Mouse (Mus musculus) kidney, adult 2 months (tissue): ENCODE data around the gene Cap1. TPM values are rescaled to one million over a fixed set of nuclear protein-coding genes. Genes with fewer than 3 reads are reported as not detected.

Experiments used
- DNase-seq: peaks from one replicate; pipeline ENCODE4 v3.0.0; 2021
- H3K27ac ChIP-seq: fragments of 200-500 bp; 2 replicates; pipeline ENCODE4 v1.5.1; 2012; ENCODE audit warnings: low read depth, low read length, control low read depth, inconsistent platforms; ENCODE audit not compliant: insufficient read depth
- H3K27me3 ChIP-seq: fragments of 200-500 bp; replicated peaks from 2 replicates; pipeline ENCODE4 v1.6.1; 2012; ENCODE audit warnings: mild to moderate bottlenecking, moderate library complexity, low read length, inconsistent platforms; ENCODE audit not compliant: control insufficient read depth, insufficient read depth
- H3K36me3 ChIP-seq: fragments of 200-500 bp; 2 replicates; pipeline ENCODE4 v1.6.1; 2012; ENCODE audit warnings: mild to moderate bottlenecking, moderate library complexity, low read length, inconsistent platforms; ENCODE audit not compliant: control insufficient read depth, insufficient read depth
- H3K4me1 ChIP-seq: fragments of 200-500 bp; 2 replicates; pipeline ENCODE4 v1.6.1; 2011; ENCODE audit warnings: low read length; ENCODE audit not compliant: control insufficient read depth, insufficient read depth
- H3K4me3 ChIP-seq: fragments of 200-500 bp; 2 replicates; pipeline ENCODE4 v1.5.1; 2011; ENCODE audit warnings: mild to moderate bottlenecking, low read depth, low read length, control low read depth; ENCODE audit not compliant: insufficient read depth
- CTCF ChIP-seq: fragments of 200-500 bp; conservative IDR thresholded peaks from 2 replicates; pipeline ENCODE4 v1.5.1; 2011; ENCODE audit warnings: low read depth, mild to moderate bottlenecking, control low read depth, low read length, moderate library complexity, mixed read lengths; ENCODE audit not compliant: insufficient read depth, insufficient read length
- POLR2A ChIP-seq: fragments of 200-500 bp; IDR thresholded peaks from one replicate; pipeline ENCODE4 v1.6.1; 2011; ENCODE audit warnings: low read depth, low read length, control low read depth
- WGBS: fragments of 180-500 bp; shearing (Covaris S2); methylation state at CpG from one replicate; pipeline ENCODE4 v1.1.7; 2018; 5-methylcytosine and 5-hydroxymethylcytosine counted together
- polyA plus RNA-seq: library from polyadenylated mRNA; depleted of rRNA; stranded (reverse); fragments of >200 nt; gene quantifications from 2 replicates; pipeline ENCODE4 v1.2.3, GENCODE M21; 2012

Gene Cap1
- polyA plus RNA-seq, 1 experiment, result 101 TPM

DNA sequence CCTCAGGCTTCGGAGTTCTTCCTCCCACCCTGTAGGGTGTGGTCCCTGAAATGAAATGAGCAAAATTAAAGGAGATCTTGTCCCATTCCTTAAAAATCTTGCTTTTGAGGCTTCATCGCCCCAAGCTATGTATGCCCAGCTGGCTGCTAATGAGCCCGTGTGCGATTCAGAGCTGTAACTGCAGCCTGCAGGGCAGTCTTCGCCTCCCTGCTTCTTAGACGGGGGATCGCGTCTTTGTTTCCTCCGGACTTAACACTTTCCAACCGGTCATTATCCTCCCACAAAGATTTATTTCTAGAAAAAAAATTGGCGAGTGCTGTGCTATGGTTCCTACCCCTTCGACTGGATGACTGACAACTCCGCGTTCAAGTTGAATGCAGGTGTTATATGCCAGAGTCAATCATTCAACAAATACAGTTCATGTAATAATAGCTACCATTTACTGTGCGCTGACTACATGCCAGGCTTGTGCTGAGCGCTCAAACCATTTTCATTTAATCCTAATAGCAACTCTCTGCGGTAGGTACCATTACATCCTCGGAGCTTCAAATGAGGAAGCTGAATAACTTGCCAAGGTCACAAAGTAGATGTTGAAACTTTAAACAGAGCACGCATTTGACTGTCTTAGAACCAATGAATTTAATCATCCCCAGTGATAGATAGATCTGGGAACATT, 861 bp upstream of the Cap1 start:
- peak overlapping the region; percentile 70 for H3K4me3 ChIP-seq
- no peaks in the 10 kb centered on the region for H3K27me3 ChIP-seq
- peak overlapping the region; percentile 99 for H3K27ac ChIP-seq
- peaks cover 23% of the 10 kb centered on the region for H3K4me1 ChIP-seq
- TF ChIP-seq POLR2A, result no peak
- no peak for TF ChIP-seq CTCF
- 5% methylated on average over 19 of the region's 19 CpGs for WGBS
- no peak for DNase-seq
- no peaks in the 10 kb centered on the region for H3K36me3 ChIP-seq

DNA sequence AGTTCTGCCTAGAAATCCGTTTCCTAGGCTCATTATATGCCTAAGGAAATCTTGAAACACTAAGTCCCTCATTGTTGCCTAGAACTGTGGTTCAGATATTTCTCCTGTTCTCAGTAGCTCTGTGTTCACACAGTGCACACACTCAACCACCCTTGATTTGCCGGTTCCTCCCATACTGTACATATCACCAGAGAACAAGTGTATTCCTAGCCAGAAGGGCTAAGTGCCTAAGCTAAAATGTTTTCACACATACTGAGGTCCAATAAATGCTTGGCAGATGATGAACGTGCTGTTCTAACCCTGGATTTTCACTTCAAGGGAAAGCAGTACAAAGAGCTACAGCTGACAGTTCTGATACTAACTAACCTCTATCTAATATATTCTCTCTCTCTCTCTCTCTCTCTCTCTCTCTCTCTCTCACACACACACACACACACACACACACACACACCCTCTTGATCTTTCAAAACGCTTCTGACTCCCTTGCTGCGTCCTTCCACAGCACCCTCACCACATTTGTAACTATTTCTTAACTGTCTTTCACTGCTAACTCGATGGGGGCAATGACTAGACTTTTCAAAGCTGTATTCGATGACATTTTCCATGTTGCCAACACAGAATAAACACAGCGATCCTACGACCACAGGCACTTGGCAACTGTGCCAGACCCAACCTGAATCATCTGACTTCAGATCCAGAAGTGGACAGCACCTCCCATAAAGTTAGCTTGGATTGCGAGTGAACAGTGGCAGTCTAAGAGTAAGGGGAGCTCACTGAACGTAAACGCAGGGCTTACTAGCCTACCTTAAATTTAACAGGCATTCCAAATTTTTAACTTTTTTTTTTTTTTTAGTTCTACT, 1.1 kb downstream of the Cap1 start:
- TF ChIP-seq CTCF (no peak), POLR2A (no peak)
- Histone ChIP-seq H3K27me3 (no peaks in the 10 kb centered on the region), H3K36me3 (no peaks in the 10 kb centered on the region), H3K4me1 (peaks cover 27% of the 10 kb centered on the region), H3K27ac (peak overlapping the region; percentile 45), H3K4me3 (peak overlapping the region; percentile 66)
- DNase-seq, result peak; percentile 46
- 6% methylated on average over 12 of the region's 12 CpGs for WGBS

DNA sequence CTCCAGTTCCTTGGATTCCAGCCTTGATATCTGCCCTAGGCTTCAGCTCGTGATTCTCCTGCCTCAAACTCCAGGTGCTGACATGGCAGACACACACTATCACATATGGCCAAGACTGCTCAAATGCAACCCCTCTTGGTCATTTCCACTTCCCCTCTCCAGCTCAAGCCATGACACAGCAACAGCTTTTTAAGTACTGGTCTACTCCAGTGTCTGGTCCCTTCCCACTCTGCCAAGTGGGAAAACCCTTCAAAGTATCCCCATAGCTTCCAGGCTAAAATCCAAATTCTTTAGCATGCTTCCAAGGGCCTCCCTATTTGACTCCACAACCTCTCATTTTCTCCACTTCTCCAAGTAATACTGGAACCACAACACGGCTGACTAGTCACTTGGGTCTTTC, 1.8 kb downstream of the Cap1 start:
- peak overlapping the region; percentile 24; the same call in 1 of the 2 replicates for H3K27ac ChIP-seq
- H3K27me3 ChIP-seq, result no peaks in the 10 kb centered on the region
- DNase-seq, result no peak
- H3K36me3 ChIP-seq, result no peaks in the 10 kb centered on the region
- H3K4me3 ChIP-seq, result peak overlapping the region; percentile 18; the same call in 1 of the 2 replicates
- H3K4me1 ChIP-seq, result peaks cover 27% of the 10 kb centered on the region
- 20% methylated on average over 2 of the region's 2 CpGs for WGBS
- TF ChIP-seq POLR2A (no peak), CTCF (no peak)

- TF ChIP-seq CTCF (0 out of 2 replicates have a peak, but pooled peaks have one; percentile 23), POLR2A (no peak)
- DNase-seq, result no peak
- Histone ChIP-seq H3K4me1 (peaks cover 33% of the 10 kb centered on the region), H3K36me3 (no peaks in the 10 kb centered on the region), H3K27me3 (no peaks in the 10 kb centered on the region), H3K4me3 (no peak overlapping the region), H3K27ac (no peak overlapping the region)
- WGBS, result 24% methylated on average over 3 of the region's 3 CpGs
Measured at GRCm38 (mm10) chr4:122883294-122883693, 2.6 kb downstream of the Cap1 start.

GRCm38 (mm10) chr4:122882544-122882943, 3.3 kb downstream of the Cap1 start:
- TF ChIP-seq POLR2A (no peak), CTCF (no peak)
- no peak for DNase-seq
- H3K36me3 ChIP-seq, result no peaks in the 10 kb centered on the region
- H3K4me3 ChIP-seq, result no peak overlapping the region
- H3K4me1 ChIP-seq, result peaks cover 35% of the 10 kb centered on the region
- H3K27me3 ChIP-seq, result no peaks in the 10 kb centered on the region
- WGBS, result 48% methylated on average over 3 of the region's 3 CpGs
- no peak overlapping the region for H3K27ac ChIP-seq

GRCm38 (mm10) chr4:122878333-122879070, 7.4 kb downstream of the Cap1 start:
- WGBS, result 50% methylated on average over 2 of the region's 2 CpGs
- H3K36me3 ChIP-seq, result no peaks in the 10 kb centered on the region
- no peak for DNase-seq
- no peak overlapping the region for H3K4me3 ChIP-seq
- TF ChIP-seq POLR2A, result no peak
- TF ChIP-seq CTCF, result no peak
- H3K4me1 ChIP-seq, result peaks cover 21% of the 10 kb centered on the region
- H3K27ac ChIP-seq, result peak overlapping the region; percentile 9; the same call in 1 of the 2 replicates
- no peaks in the 10 kb centered on the region for H3K27me3 ChIP-seq

GRCm38 (mm10) chr4:122873512-122873911, 12.3 kb downstream of the Cap1 start:
- DNase-seq, result no peak
- peaks cover 4% of the 10 kb centered on the region; the same call in 1 of the 2 replicates for H3K4me1 ChIP-seq
- TF ChIP-seq CTCF (no peak), POLR2A (no peak)
- no peaks in the 10 kb centered on the region for H3K27me3 ChIP-seq
- H3K4me3 ChIP-seq, result no peak overlapping the region
- H3K27ac ChIP-seq, result no peak overlapping the region
- 80% methylated on average over 4 of the region's 4 CpGs for WGBS
- H3K36me3 ChIP-seq, result peaks cover 6% of the 10 kb centered on the region
